Mouse (Mus musculus) limb, embryonic 14.5 days (tissue): ENCODE data around the gene Usp7. TPM values are rescaled to one million over a fixed set of nuclear protein-coding genes. Genes with fewer than 3 reads are reported as not detected.
"Not testable (repeated sequence)": the region's sequence is repeated elsewhere in the genome, so short reads cannot be mapped to it uniquely, and the experiment has no call there.

Experiments used
- ATAC-seq: fragments of 200-750 bp; cut with Nextera tagmentation; 2 replicates; pipeline ENCODE4 v1.8.0; 2017; ENCODE audit warnings: low read depth, moderate number of reproducible peaks, moderate TSS enrichment; ENCODE audit not compliant: low FRiP score
- DNase-seq: peaks from one replicate; pipeline ENCODE4 v3.0.0-alpha.2; 2015; ENCODE audit warnings: low spot score
- H3K27ac ChIP-seq: fragments of 300-500 bp; sonication (generic); replicated peaks from 2 replicates; pipeline ENCODE4 v1.5.1; 2014; ENCODE audit warnings: low read depth, mild to moderate bottlenecking, low read length, moderate library complexity, mixed read lengths
- H3K27me3 ChIP-seq: fragments of 300-500 bp; sonication (generic); 2 replicates; pipeline ENCODE4 v1.6.1; 2014; ENCODE audit warnings: low read length, mixed read lengths; ENCODE audit not compliant: control insufficient read depth, insufficient read depth
- H3K36me3 ChIP-seq: fragments of 300-500 bp; sonication (generic); 2 replicates; pipeline ENCODE4 v1.6.1; 2014; ENCODE audit warnings: mild to moderate bottlenecking, low read length, moderate library complexity, mixed read lengths; ENCODE audit not compliant: control insufficient read depth, insufficient read depth
- H3K4me1 ChIP-seq: fragments of 300-500 bp; sonication (generic); 2 replicates; pipeline ENCODE4 v1.6.1; 2014; ENCODE audit warnings: antibody characterized with exemption, low read length, mixed read lengths; ENCODE audit not compliant: control insufficient read depth, insufficient read depth
- H3K4me2 ChIP-seq: fragments of 300-500 bp; sonication (generic); replicated peaks from 2 replicates; pipeline ENCODE4 v1.6.1; 2014; ENCODE audit warnings: low read depth, mild to moderate bottlenecking, low read length, moderate library complexity; ENCODE audit not compliant: severe bottlenecking
- H3K4me3 ChIP-seq: fragments of 300-500 bp; sonication (generic); replicated peaks from 2 replicates; pipeline ENCODE4 v1.5.1; 2014; ENCODE audit warnings: low read length
- H3K9ac ChIP-seq: fragments of 300-500 bp; sonication (generic); 2 replicates; pipeline ENCODE4 v1.6.1; 2014; ENCODE audit warnings: mild to moderate bottlenecking, low read depth, low read length, moderate library complexity; ENCODE audit not compliant: severe bottlenecking
- H3K9me3 ChIP-seq: fragments of 300-500 bp; sonication (generic); 2 replicates; pipeline ENCODE4 v1.6.1; 2016; ENCODE audit warnings: low read length; ENCODE audit not compliant: control insufficient read depth
- POLR2A ChIP-seq: fragments of 200-500 bp; IDR thresholded peaks from 2 replicates; pipeline ENCODE4 v1.8.0; 2012; ENCODE audit warnings: inconsistent platforms, mild to moderate bottlenecking, moderate library complexity, borderline replicate concordance; ENCODE audit not compliant: insufficient read depth, insufficient read length; ENCODE audit errors: extremely low read depth
- WGBS: fragments of 180-500 bp; shearing (Covaris S2); extraction: QIAGEN DNeasy Blood & Tissue Kit; methylation state at CpG from one replicate; pipeline ENCODE4 v1.1.7; 2014; 5-methylcytosine and 5-hydroxymethylcytosine counted together
- polyA plus RNA-seq, 2 experiments: library from polyadenylated mRNA; depleted of rRNA in 1 of 2; stranded (reverse) in 1 of 2; unstranded in 1 of 2; fragments of >200 nt; fragmentation: Nextera tagmentation in 1 of 2; extraction: Ambion mirVana in 1 of 2; gene quantifications; 2 replicates each; pipeline versions ENCODE4 v1.2.1 to v1.2.3; 2012 to 2014

The Usp7 gene
- polyA plus RNA-seq, 2 experiments = 47.1 to 104 TPM

GRCm38 (mm10) chr16:8777202-8777601 lies 14.9 kb downstream of the Usp7 start:
- no peaks in the 10 kb centered on the region for H3K36me3 ChIP-seq
- no peak overlapping the region for H3K4me3 ChIP-seq
- no peak for TF ChIP-seq POLR2A
- no peaks in the 10 kb centered on the region for H3K27me3 ChIP-seq
- H3K9ac ChIP-seq = no peak overlapping the region
- H3K27ac ChIP-seq = no peak overlapping the region
- 62% methylated on average over 2 of the region's 2 CpGs for WGBS
- DNase-seq = no peak
- no peak for ATAC-seq
- no peak overlapping the region for H3K4me2 ChIP-seq
- H3K9me3 ChIP-seq = no peaks in the 10 kb centered on the region
- no peaks in the 10 kb centered on the region for H3K4me1 ChIP-seq

DNA sequence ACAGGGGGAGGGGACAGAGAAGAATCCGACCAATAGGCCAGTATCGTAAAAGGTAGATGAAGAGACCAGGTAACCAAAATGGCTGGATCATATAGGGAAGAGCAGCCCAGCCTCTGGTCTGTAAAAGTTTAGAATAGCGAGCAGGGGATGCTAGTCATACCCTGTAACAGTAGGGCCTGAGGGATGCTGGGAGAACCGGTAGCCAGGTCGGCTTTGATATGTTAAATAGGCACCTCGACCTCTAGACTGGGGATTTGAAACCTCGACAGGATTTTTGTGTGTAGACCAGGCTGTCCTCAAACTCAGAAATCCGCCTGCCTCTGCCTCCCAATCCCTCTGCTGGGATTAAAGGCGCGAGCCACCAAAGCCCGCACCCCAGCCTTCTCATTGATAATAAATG lies 15.5 kb downstream of the Usp7 start:
- DNase-seq (no peak), ATAC-seq (no peak)
- Histone ChIP-seq H3K9ac (no peak overlapping the region), H3K9me3 (no peaks in the 10 kb centered on the region), H3K4me1 (no peaks in the 10 kb centered on the region), H3K27me3 (no peaks in the 10 kb centered on the region), H3K4me3 (no peak overlapping the region), H3K36me3 (no peaks in the 10 kb centered on the region), H3K4me2 (no peak overlapping the region), H3K27ac (no peak overlapping the region)
- no peak for TF ChIP-seq POLR2A
- 87% methylated on average over 11 of the region's 11 CpGs for WGBS

DNA sequence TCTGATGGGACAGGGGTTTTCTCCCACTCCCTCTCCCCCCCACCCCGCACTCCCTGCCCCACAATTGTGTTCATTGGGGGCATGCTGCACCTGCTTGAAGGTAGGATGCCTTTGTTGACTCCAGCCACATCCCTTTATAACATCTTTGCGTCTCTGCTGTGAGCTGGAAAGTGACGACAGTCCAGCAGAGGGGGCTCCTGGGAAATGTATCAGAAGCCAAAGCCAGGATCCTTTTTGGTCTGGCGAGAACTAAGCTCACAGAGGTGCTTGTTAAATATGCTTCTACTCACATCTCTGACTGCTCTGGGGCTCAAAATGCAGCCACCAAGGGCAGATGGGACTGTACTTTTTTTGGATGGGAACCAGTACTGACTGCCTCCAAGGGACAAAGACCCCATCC lies 21.0 kb downstream of the Usp7 start:
- TF ChIP-seq POLR2A = no peak
- H3K36me3 ChIP-seq = no peaks in the 10 kb centered on the region
- WGBS = 52% methylated on average over 4 of the region's 4 CpGs
- H3K9me3 ChIP-seq = no peaks in the 10 kb centered on the region
- no peak overlapping the region for H3K4me2 ChIP-seq
- no peak overlapping the region for H3K4me3 ChIP-seq
- DNase-seq = no peak
- H3K27me3 ChIP-seq = no peaks in the 10 kb centered on the region
- H3K9ac ChIP-seq = no peak overlapping the region
- H3K27ac ChIP-seq = no peak overlapping the region
- no peaks in the 10 kb centered on the region for H3K4me1 ChIP-seq
- no peak for ATAC-seq

GRCm38 (mm10) chr16:8770342-8770741 lies 21.8 kb downstream of the Usp7 start:
- not testable (repeated sequence) for H3K4me2 ChIP-seq, H3K36me3 ChIP-seq, H3K4me1 ChIP-seq, H3K4me3 ChIP-seq, DNase-seq, H3K9me3 ChIP-seq, H3K27me3 ChIP-seq, H3K9ac ChIP-seq, H3K27ac ChIP-seq, ATAC-seq
- WGBS = 54% methylated on average over 8 of the region's 8 CpGs

DNA sequence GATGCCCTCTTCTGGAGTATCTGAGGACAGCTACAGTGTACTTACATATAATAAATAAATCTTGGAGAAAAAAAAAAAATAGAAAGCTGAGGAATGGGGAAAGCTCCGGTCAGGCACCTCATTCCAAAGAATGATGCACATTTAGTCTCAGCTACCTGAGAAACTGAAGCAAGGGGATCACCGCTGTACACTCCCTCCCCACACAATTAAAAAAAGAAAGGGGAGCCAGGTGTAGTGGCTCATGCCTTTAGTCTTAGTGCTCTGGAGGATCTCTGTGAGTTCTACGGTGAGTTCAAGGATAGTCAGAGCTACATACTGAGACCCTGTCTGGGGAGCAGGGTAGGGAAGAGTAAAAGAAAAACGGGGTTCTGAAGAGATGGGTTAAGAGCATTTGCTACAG lies 22.6 kb downstream of the Usp7 start:
- no peak overlapping the region for H3K27ac ChIP-seq
- H3K4me1 ChIP-seq = no peaks in the 10 kb centered on the region
- H3K9ac ChIP-seq = no peak overlapping the region
- no peak for TF ChIP-seq POLR2A
- H3K9me3 ChIP-seq = no peaks in the 10 kb centered on the region
- 58% methylated on average over 4 of the region's 4 CpGs for WGBS
- H3K4me2 ChIP-seq = no peak overlapping the region
- no peak for DNase-seq
- H3K27me3 ChIP-seq = no peaks in the 10 kb centered on the region
- H3K36me3 ChIP-seq = no peaks in the 10 kb centered on the region
- H3K4me3 ChIP-seq = no peak overlapping the region
- no peak for ATAC-seq

DNA sequence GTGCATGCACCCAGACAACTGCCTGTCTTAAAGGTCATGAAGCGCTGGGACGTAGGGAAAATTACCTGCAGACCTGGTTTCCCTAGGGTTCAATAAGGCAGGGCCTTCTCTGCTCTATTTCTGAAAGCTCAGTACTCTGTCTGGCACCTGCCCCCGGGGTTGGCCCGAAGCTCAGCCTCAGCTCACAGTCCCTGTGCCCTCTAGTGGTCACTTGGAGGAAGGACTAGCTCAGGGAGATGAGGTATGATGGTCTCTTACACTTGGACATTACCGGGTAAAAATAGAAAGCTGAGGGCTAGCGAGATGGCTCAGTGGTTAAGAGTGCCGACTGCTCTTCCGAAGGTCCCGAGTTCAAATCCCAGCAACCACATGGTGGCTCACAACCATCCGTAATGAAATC lies 23.0 kb downstream of the Usp7 start:
- ATAC-seq = 0 out of 2 replicates have a peak, but pooled peaks have one; percentile 41
- peak; percentile 46 for DNase-seq
- Histone ChIP-seq H3K4me2 (no peak overlapping the region), H3K27ac (no peak overlapping the region), H3K4me3 (no peak overlapping the region), H3K9me3 (no peaks in the 10 kb centered on the region), H3K9ac (no peak overlapping the region), H3K36me3 (no peaks in the 10 kb centered on the region), H3K4me1 (no peaks in the 10 kb centered on the region), H3K27me3 (no peaks in the 10 kb centered on the region)
- no peak for TF ChIP-seq POLR2A
- WGBS = 9% methylated on average over 9 of the region's 10 CpGs
